In genomic region chr6:119437894-119438761, GRCm38 (mm10) we compare ENCODE assay signal across 10 mouse cellular contexts. TPM values are rescaled to one million over a fixed set of nuclear protein-coding genes. Genes with fewer than 3 reads are reported as not detected.
A peak's percentile ranks its signal among the peaks of the same experiment; 100 is the strongest.
DNase-seq lines count a peak whose midpoint lies in the region; ATAC-seq and TF ChIP-seq lines count a peak whose summit lies in the region.
"Had no signal": no experiment of that assay in that cellular context is flagged by ENCODE, and none has a peak within 500 bp of the region (broad histone marks: within the 10 kb centered on the region; RNA-seq: fewer than 3 reads in every experiment).

No protein-coding gene starts in this region.

- H3K27me3 ChIP-seq in intestine, embryonic 14.5 days (replicated peaks; ENCODE audit: control insufficient read depth, insufficient read depth, low read length): no peaks in the 10 kb centered on the region
- no peaks in the 10 kb centered on the region for H3K27me3 ChIP-seq in intestine, postnatal 0 days (replicated peaks; ENCODE audit: control insufficient read depth, insufficient read depth, low read length)
- no peaks in the 10 kb centered on the region for H3K27me3 ChIP-seq in hindbrain, embryonic 11.5 days (ENCODE audit: control insufficient read depth, insufficient read depth, low read length)
- H3K27me3 ChIP-seq in midbrain, postnatal 0 days (ENCODE audit: insufficient read depth, low read length): no peaks in the 10 kb centered on the region
- no peaks in the 10 kb centered on the region for H3K27me3 ChIP-seq in liver, embryonic 11.5 days (replicated peaks; ENCODE audit: control insufficient read depth, insufficient read depth, low read length)

- WGBS in intestine, embryonic 14.5 days: 52% methylated on average over 8 of the region's 8 CpGs
- 62% methylated on average over 8 of the region's 8 CpGs for whole genome bisulfite sequencing in intestine, postnatal 0 days
- 42% methylated on average over 8 of the region's 8 CpGs for WGBS in hindbrain, embryonic 11.5 days
- WGBS in midbrain, postnatal 0 days: 55% methylated on average over 8 of the region's 8 CpGs
- WGBS in liver, embryonic 11.5 days: 42% methylated on average over 8 of the region's 8 CpGs

- H3K4me3 ChIP-seq in intestine, embryonic 14.5 days (ENCODE audit: low read depth, low read length): no peak overlapping the region
- H3K4me3 ChIP-seq in intestine, postnatal 0 days (ENCODE audit: low read depth, low read length): no peak overlapping the region
- H3K4me3 ChIP-seq in hindbrain, embryonic 11.5 days (ENCODE audit: low read depth, low read length): no peak overlapping the region
- no peak overlapping the region for H3K4me3 ChIP-seq in midbrain, postnatal 0 days (ENCODE audit: low read depth, low read length)
- no peak overlapping the region for H3K4me3 ChIP-seq in liver, embryonic 11.5 days (ENCODE audit: low read depth, low read length)

- no peaks in the 10 kb centered on the region for H3K9me3 ChIP-seq in intestine, embryonic 14.5 days (ENCODE audit: control insufficient read depth, low read length)
- H3K9me3 ChIP-seq in intestine, postnatal 0 days (ENCODE audit: control insufficient read depth): no peaks in the 10 kb centered on the region
- H3K9me3 ChIP-seq in hindbrain, embryonic 11.5 days (ENCODE audit: control insufficient read depth, low read length): no peaks in the 10 kb centered on the region
- no peaks in the 10 kb centered on the region for H3K9me3 ChIP-seq in midbrain, postnatal 0 days (ENCODE audit: low read length)
- H3K9me3 ChIP-seq in liver, embryonic 11.5 days (ENCODE audit: control insufficient read depth, low read length): no peaks in the 10 kb centered on the region

- H3K4me1 ChIP-seq in intestine, embryonic 14.5 days (replicated peaks; ENCODE audit: control insufficient read depth, insufficient read depth, low read length): no peaks in the 10 kb centered on the region
- no peaks in the 10 kb centered on the region for H3K4me1 ChIP-seq in intestine, postnatal 0 days (replicated peaks; ENCODE audit: control insufficient read depth, insufficient read depth, low read length)
- peaks cover 3% of the 10 kb centered on the region for H3K4me1 ChIP-seq in hindbrain, embryonic 11.5 days (replicated peaks; ENCODE audit: control insufficient read depth, insufficient read depth, low read length)
- H3K4me1 ChIP-seq in midbrain, postnatal 0 days (ENCODE audit: insufficient read depth, low read length): no peaks in the 10 kb centered on the region
- H3K4me1 ChIP-seq in liver, embryonic 11.5 days (replicated peaks; ENCODE audit: control insufficient read depth, insufficient read depth, low read length): peaks cover 7% of the 10 kb centered on the region

- no peak for DNase-seq in intestine, embryonic 14.5 days (ENCODE audit: low spot score)
- peak; percentile 24 for DNase-seq in embryo, embryonic 9.5 days (ENCODE audit: extremely low spot score)
- no peak for DNase-seq in hindbrain, embryonic 11.5 days (ENCODE audit: low spot score)
- peak; percentile 27 for DNase-seq in midbrain, postnatal 0 days (ENCODE audit: low spot score)
- no peak for DNase-seq in frontal cortex, postnatal 10 days (ENCODE audit: low spot score in 2 of 2)
- DNase-seq in liver, embryonic 11.5 days (ENCODE audit: low spot score): no peak
- no peak for DNase-seq in adrenal gland, postnatal 25 days
- DNase-seq: adrenal gland, adult 2 months; cerebellum, adult 8-10 months had no signal

- 0 out of 2 replicates have a peak, but pooled peaks have one; percentile 55 for ATAC-seq in intestine, embryonic 14.5 days (replicated peaks; ENCODE audit: low FRiP score, low TSS enrichment, low read depth)
- no peak for ATAC-seq in intestine, postnatal 0 days
- peak; percentile 84 for ATAC-seq in hindbrain, embryonic 11.5 days (ENCODE audit: low FRiP score)
- no peak for ATAC-seq in midbrain, postnatal 0 days (ENCODE audit: low FRiP score)
- no peak for ATAC-seq in liver, embryonic 11.5 days (replicated peaks; ENCODE audit: low FRiP score)

- H3K36me3 ChIP-seq in intestine, embryonic 14.5 days (ENCODE audit: control insufficient read depth, insufficient read depth, low read length): no peaks in the 10 kb centered on the region
- no peaks in the 10 kb centered on the region for H3K36me3 ChIP-seq in intestine, postnatal 0 days (ENCODE audit: control insufficient read depth, insufficient read depth)
- no peaks in the 10 kb centered on the region for H3K36me3 ChIP-seq in hindbrain, embryonic 11.5 days (ENCODE audit: control insufficient read depth, insufficient read depth, low read length)
- H3K36me3 ChIP-seq in midbrain, postnatal 0 days (ENCODE audit: insufficient read depth, low read length): no peaks in the 10 kb centered on the region
- no peaks in the 10 kb centered on the region for H3K36me3 ChIP-seq in liver, embryonic 11.5 days (ENCODE audit: control insufficient read depth, insufficient read depth, low read length)

- H3K9ac ChIP-seq in intestine, embryonic 14.5 days (ENCODE audit: low read length): no peak overlapping the region
- no peak overlapping the region for H3K9ac ChIP-seq in intestine, postnatal 0 days (ENCODE audit: low read depth, low read length)
- no peak overlapping the region for H3K9ac ChIP-seq in hindbrain, embryonic 11.5 days (ENCODE audit: low read depth, low read length)
- H3K9ac ChIP-seq in midbrain, postnatal 0 days (replicated peaks; ENCODE audit: low read length, poor library complexity, severe bottlenecking): no peak overlapping the region
- H3K9ac ChIP-seq in liver, embryonic 11.5 days (ENCODE audit: low read depth, low read length): no peak overlapping the region

- no peak overlapping the region for H3K27ac ChIP-seq in intestine, embryonic 14.5 days (ENCODE audit: low read depth)
- no peak overlapping the region for H3K27ac ChIP-seq in intestine, postnatal 0 days (ENCODE audit: low read depth, low read length)
- peak overlapping the region; percentile 47 for H3K27ac ChIP-seq in hindbrain, embryonic 11.5 days (ENCODE audit: low read depth, low read length)
- no peak overlapping the region for H3K27ac ChIP-seq in midbrain, postnatal 0 days (ENCODE audit: low read depth, low read length)
- H3K27ac ChIP-seq in liver, embryonic 11.5 days (ENCODE audit: low read depth, low read length): no peak overlapping the region

- no peak for TF ChIP-seq CTCF in intestine, postnatal 0 days (IDR thresholded peaks at IDR 0.05; ENCODE audit: low read depth)
- peak; percentile 27; the same call in 1 of the 2 replicates for TF ChIP-seq CTCF in midbrain, postnatal 0 days (IDR thresholded peaks at IDR 0.05)

- no peak overlapping the region for H3K4me2 ChIP-seq in intestine, embryonic 14.5 days (ENCODE audit: low read length)
- no peak overlapping the region for H3K4me2 ChIP-seq in intestine, postnatal 0 days (replicated peaks; ENCODE audit: low read depth)
- no peak overlapping the region for H3K4me2 ChIP-seq in hindbrain, embryonic 11.5 days (replicated peaks; ENCODE audit: low read depth, low read length)
- H3K4me2 ChIP-seq in midbrain, postnatal 0 days (ENCODE audit: low read depth, low read length, poor library complexity, severe bottlenecking): no peak overlapping the region
- H3K4me2 ChIP-seq in liver, embryonic 11.5 days: no peak overlapping the region

RNA-seq across cellular contexts. Expression of gene Adipor2, which starts 20.6 kb away (rescaled TPM):
- 34.6 and 45.5 TPM in 2 replicates for polyA plus RNA-seq in intestine, embryonic 14.5 days (2014; fragmentation: Nextera tagmentation; extraction: Ambion mirVana)
- polyA plus RNA-seq in intestine, postnatal 0 days (2015; fragmentation: Nextera tagmentation; extraction: Ambion mirVana): 106 and 124 TPM in 2 replicates
- polyA plus RNA-seq in hindbrain, embryonic 11.5 days (2014; fragmentation: Nextera tagmentation; extraction: Ambion mirVana): 19.3 and 34.5 TPM in 2 replicates
- total RNA-seq in midbrain, postnatal 0 days (2014; rRNA removed): 39.0 and 42.5 TPM in 2 replicates
- polyA plus RNA-seq in midbrain, postnatal 0 days (2015; fragmentation: Nextera tagmentation; extraction: Ambion mirVana): 25.3 and 26.6 TPM in 2 replicates
- polyA plus RNA-seq in liver, embryonic 11.5 days (2014; fragmentation: Nextera tagmentation; extraction: Ambion mirVana): 15.8 and 16.5 TPM in 2 replicates
- total RNA-seq in adrenal gland, postnatal 25 days (2021): 139 and 144 TPM in 2 replicates

RNA-seq across cellular contexts. Expression of gene Fbxl14, which starts 41.3 kb away (rescaled TPM):
- polyA plus RNA-seq in intestine, embryonic 14.5 days (2014; fragmentation: Nextera tagmentation; extraction: Ambion mirVana): 6.4 and 6.8 TPM in 2 replicates
- polyA plus RNA-seq in intestine, postnatal 0 days (2015; fragmentation: Nextera tagmentation; extraction: Ambion mirVana): 4.0 and 4.4 TPM in 2 replicates
- 5.8 and 7.0 TPM in 2 replicates for polyA plus RNA-seq in hindbrain, embryonic 11.5 days (2014; fragmentation: Nextera tagmentation; extraction: Ambion mirVana)
- 45.9 and 48.2 TPM in 2 replicates for total RNA-seq in midbrain, postnatal 0 days (2014; rRNA removed)
- polyA plus RNA-seq in midbrain, postnatal 0 days (2015; fragmentation: Nextera tagmentation; extraction: Ambion mirVana): 1.7 TPM in 2 replicates
- polyA plus RNA-seq in liver, embryonic 11.5 days (2014; fragmentation: Nextera tagmentation; extraction: Ambion mirVana): 6.7 and 6.9 TPM in 2 replicates
- 39.5 and 40.8 TPM in 2 replicates for total RNA-seq in adrenal gland, postnatal 25 days (2021)

Comparison
In these comparisons a context has a peak if more than half of its experiments do, and no peak if none do; other contexts are left out.
1. ATAC-seq: peak in intestine, embryonic 14.5 days (single experiment) and hindbrain, embryonic 11.5 days (single experiment); none in intestine, postnatal 0 days (single experiment), midbrain, postnatal 0 days (single experiment) and liver, embryonic 11.5 days (single experiment).
2. DNase-seq: peak in embryo, embryonic 9.5 days (single experiment) and midbrain, postnatal 0 days (single experiment); none in intestine, embryonic 14.5 days (single experiment), hindbrain, embryonic 11.5 days (single experiment), frontal cortex, postnatal 10 days (0 of 2), liver, embryonic 11.5 days (single experiment) and adrenal gland, postnatal 25 days (single experiment).